Mouse (Mus musculus): Measurements from ENCODE around the gene Vps13d.

GRCm38 (mm10) chr4:144939847-144940411 is 254.9 kb downstream of the Vps13d start:
- no peak for TF ChIP-seq MAX (IDR thresholded peaks at IDR 0.05; ENCODE audit: low read length)
- TF ChIP-seq POLR2A (IDR thresholded peaks at IDR 0.05; ENCODE audit: low read depth, low read length), result no peak
- TF ChIP-seq CTCF (conservative IDR thresholded peaks at IDR 0.05 in 1 of 2, IDR thresholded peaks at IDR 0.05 in 1 of 2; ENCODE audit: low read depth in 2 of 2, low read length in 2 of 2), result no peak
- no peak for TF ChIP-seq CHD2 (IDR thresholded peaks at IDR 0.05; ENCODE audit: low read length)
- TF ChIP-seq RCOR1 (conservative IDR thresholded peaks at IDR 0.05; ENCODE audit: low read depth, low read length), result no peak
- TF ChIP-seq NRF1 (IDR thresholded peaks at IDR 0.05; ENCODE audit: low read depth, low read length), result no peak
- TF ChIP-seq MAFK (IDR thresholded peaks at IDR 0.05; ENCODE audit: insufficient replicate concordance, low read length), result no peak
- no peak for TF ChIP-seq KAT2A (IDR thresholded peaks at IDR 0.05; ENCODE audit: insufficient replicate concordance, low read length)
- no peak for TF ChIP-seq TCF12 (IDR thresholded peaks at IDR 0.05; ENCODE audit: low read depth, low read length)
- TF ChIP-seq RAD21 (IDR thresholded peaks at IDR 0.05; ENCODE audit: low read depth, low read length), result no peak
- no peak for TF ChIP-seq USF1 (IDR thresholded peaks at IDR 0.05; ENCODE audit: low read depth, low read length)
- no peak for TF ChIP-seq ZNF384 (IDR thresholded peaks at IDR 0.05; ENCODE audit: low read depth, low read length)
- no peak for TF ChIP-seq ETS1 (conservative IDR thresholded peaks at IDR 0.05; ENCODE audit: low read depth, low read length)

Measured in CH12.LX (cell line).